Comparison of ENCODE assay signal across 9 mouse cellular contexts in the genomic region with DNA sequence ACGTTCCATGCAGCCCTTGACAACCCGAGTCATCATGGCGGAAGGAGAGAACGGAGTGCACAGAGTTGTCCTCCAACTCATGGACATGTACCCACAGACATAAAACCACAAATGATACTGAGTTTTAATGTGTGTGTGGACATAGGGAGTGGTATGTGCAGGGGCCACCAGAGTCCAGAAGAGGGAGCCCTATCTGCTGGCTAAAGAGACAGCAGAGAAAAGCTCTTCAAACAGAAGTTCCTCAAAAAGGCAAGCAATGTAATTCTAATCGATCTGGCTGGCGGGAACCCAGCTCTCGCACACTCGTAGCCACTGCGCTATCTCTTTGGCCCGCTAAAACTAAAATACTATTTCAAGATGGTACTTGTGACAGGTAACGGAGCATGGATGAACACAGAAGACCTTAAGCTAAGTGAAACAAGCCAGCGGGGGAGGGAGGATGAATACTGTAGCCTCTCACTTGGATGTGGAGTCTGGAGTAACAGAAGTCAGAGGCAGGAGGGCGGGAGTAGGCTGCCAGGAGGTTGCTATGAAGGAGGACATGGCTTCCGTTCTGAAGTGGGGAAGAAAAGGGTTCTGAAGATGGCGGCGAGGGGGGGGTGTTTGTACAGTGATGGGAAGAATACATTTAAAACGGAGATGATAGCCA. TPM values are rescaled to one million over a fixed set of nuclear protein-coding genes. Genes with fewer than 3 reads are reported as not detected.
DNase-seq lines count a peak whose midpoint lies in the region; TF ChIP-seq lines count a peak whose summit lies in the region.
"Had no signal": no experiment of that assay in that cellular context is flagged by ENCODE, and none has a peak within 500 bp of the region (broad histone marks: within the 10 kb centered on the region; RNA-seq: fewer than 3 reads in every experiment).

No protein-coding gene starts in this region.

- H3K27me3 ChIP-seq in liver, adult 2 months (ENCODE audit: control insufficient read depth, insufficient read depth, low read length) = no peaks in the 10 kb centered on the region
- H3K27me3 ChIP-seq in megakaryocyte, embryonic 14.5 days (replicated peaks) = peaks cover 2% of the 10 kb centered on the region

- TF ChIP-seq POLR2A in liver, adult 2 months (IDR thresholded peaks at IDR 0.05; ENCODE audit: extremely low read depth, insufficient read depth, low read length) = no peak

- DNase-seq in frontal cortex, postnatal 36 days (ENCODE audit: low spot score in 2 of 2) = peak; percentile 13 to 30
- no peak for DNase-seq in frontal cortex, postnatal 25 days (ENCODE audit: low spot score in 2 of 2)
- DNase-seq in liver, adult 2 months (ENCODE audit: extremely low read depth, low read depth, low spot score) = peak; percentile 73
- DNase-seq in liver = no peak
- DNase-seq in c-Kit-positive CD71-negative TER-119-negative erythroid progenitor cells, embryonic 14.5 days (ENCODE audit: low read depth) = peak; percentile 17
- no peak for DNase-seq in testis, postnatal 14 days (ENCODE audit: low spot score)
- DNase-seq in retina, embryonic 14.5 days (ENCODE audit: low spot score) = no peak

- TF ChIP-seq CTCF in liver, adult 2 months (IDR thresholded peaks at IDR 0.05; ENCODE audit: low read depth, low read length) = peak; percentile 46; the same call in 1 of the 2 replicates

- H3K4me1 ChIP-seq in liver, adult 2 months (ENCODE audit: control insufficient read depth, insufficient read depth, low read length) = peaks cover 6% of the 10 kb centered on the region
- peaks cover 7% of the 10 kb centered on the region; the same call in 1 of the 2 replicates for H3K4me1 ChIP-seq in megakaryocyte, embryonic 14.5 days

- H3K9ac ChIP-seq in liver, adult 2 months (ENCODE audit: low read depth, low read length) = no peak overlapping the region

- H3K79me2 ChIP-seq in liver, adult 2 months (ENCODE audit: control insufficient read depth, insufficient read depth, low read length) = peaks cover 15% of the 10 kb centered on the region; the same call in 1 of the 2 replicates

- no peak overlapping the region for H3K4me3 ChIP-seq in liver, adult 2 months (ENCODE audit: insufficient read depth, low read depth, low read length)
- peak overlapping the region; percentile 38 for H3K4me3 ChIP-seq in megakaryocyte, embryonic 14.5 days (replicated peaks)

- peaks cover 4% of the 10 kb centered on the region; the same call in 1 of the 2 replicates for H3K9me3 ChIP-seq in megakaryocyte, embryonic 14.5 days

- WGBS in liver, adult 2 months = 66% methylated on average over 17 of the region's 17 CpGs

- H3K36me3 ChIP-seq in liver, adult 2 months (ENCODE audit: control insufficient read depth, insufficient read depth, low read length) = no peaks in the 10 kb centered on the region
- no peaks in the 10 kb centered on the region for H3K36me3 ChIP-seq in megakaryocyte, embryonic 14.5 days (replicated peaks; ENCODE audit: low read length)

- no peak overlapping the region for H3K27ac ChIP-seq in liver, adult 2 months (replicated peaks; ENCODE audit: insufficient read depth, low read depth, low read length)

RNA-seq across cellular contexts. Expression of a gene that starts 51.9 kb away (rescaled TPM):
- total RNA-seq in liver, adult 2 months (2014; rRNA removed) = 21.1 and 27.3 TPM in 2 replicates
- polyA plus RNA-seq in liver, adult 2 months (2012; rRNA removed) = 6.9 and 9.6 TPM in 2 replicates
- 2.1 TPM in 1 of 2 replicates, not detected in the other for polyA plus RNA-seq in megakaryocyte, embryonic 14.5 days (2012; ENCODE audit: insufficient read depth, low replicate concordance)
- total RNA-seq: MEL had no signal

Comparison
In these comparisons a context has a peak if more than half of its experiments do, and no peak if none do; other contexts are left out.
1. DNase-seq: peak in frontal cortex, postnatal 36 days (2 of 2), liver, adult 2 months (single experiment) and c-Kit-positive CD71-negative TER-119-negative erythroid progenitor cells, embryonic 14.5 days (single experiment); none in frontal cortex, postnatal 25 days (0 of 2), liver (single experiment), testis, postnatal 14 days (single experiment) and retina, embryonic 14.5 days (single experiment).